Mouse (Mus musculus): Measurements from ENCODE around the gene Ap1b1. TPM values are rescaled to one million over a fixed set of nuclear protein-coding genes. Genes with fewer than 3 reads are reported as not detected.

Ap1b1 gene
- total and polyA plus RNA-seq, 3 experiments, result 86.1 to 141 (median 98.0) TPM

DNA sequence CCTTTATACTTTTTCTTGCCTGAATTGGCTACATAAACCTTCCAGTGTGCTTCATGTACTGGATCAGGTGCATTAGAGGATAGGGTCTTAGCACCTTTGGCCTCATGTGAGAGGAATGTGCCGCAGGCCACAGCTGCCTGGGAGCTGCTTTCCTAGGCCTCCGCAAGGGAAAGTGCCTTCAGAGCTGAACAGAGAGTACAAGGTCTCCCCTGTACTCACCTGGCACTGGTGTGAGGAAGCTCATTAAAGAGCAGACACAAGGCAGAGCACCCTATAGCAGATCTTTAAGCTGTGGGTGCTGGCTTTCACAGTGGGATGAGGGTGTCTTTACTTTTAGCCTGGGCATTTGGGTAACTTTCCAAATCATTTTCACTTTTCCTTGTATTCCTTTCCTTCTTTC, 18.9 kb downstream of the Ap1b1 start:
- peaks cover 70% of the 10 kb centered on the region for H3K36me3 ChIP-seq (replicated peaks)
- TF ChIP-seq GATA1 (IDR thresholded peaks at IDR 0.05; ENCODE audit: borderline replicate concordance, low read length) (no peak), CTCF (IDR thresholded peaks at IDR 0.05; ENCODE audit: low read depth, low read length) (no peak), GATA2 (IDR thresholded peaks at IDR 0.05; ENCODE audit: borderline replicate concordance, low read depth, low read length) (no peak)
- ATAC-seq (ENCODE audit: extremely low read depth, insufficient number of reproducible peaks, low FRiP score, poor library complexity, severe bottlenecking) (no peak), DNase-seq (ENCODE audit: low spot score) (no peak)
- H3K4me3 ChIP-seq (ENCODE audit: low read depth, low read length), result no peak overlapping the region; the same call in 1 of the 2 replicates
- H3K9me3 ChIP-seq (replicated peaks), result no peaks in the 10 kb centered on the region
- H3K27me3 ChIP-seq (ENCODE audit: insufficient read depth, low read length), result no peaks in the 10 kb centered on the region
- peaks cover 80% of the 10 kb centered on the region for H3K4me1 ChIP-seq (ENCODE audit: insufficient read depth, low read depth, low read length)

DNA sequence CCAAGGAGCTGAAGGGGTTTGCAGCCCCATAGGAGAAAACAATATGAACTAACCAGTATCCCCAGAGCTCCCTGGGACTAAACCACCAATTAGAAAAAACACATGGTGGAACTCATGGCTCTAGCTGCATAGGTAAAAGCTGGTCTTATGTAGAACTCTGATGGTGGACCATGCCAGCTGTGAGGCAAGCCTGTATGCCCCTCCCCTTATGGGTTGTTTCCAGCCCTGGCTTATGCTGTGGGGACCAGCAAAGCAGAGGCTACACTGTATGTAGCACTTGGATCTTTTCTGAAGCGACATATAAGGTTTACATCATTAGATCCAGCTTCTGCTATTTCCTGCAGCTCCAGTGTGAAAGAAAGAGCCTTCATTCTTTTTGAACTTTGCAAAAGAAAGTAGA, 20.6 kb downstream of the Ap1b1 start:
- no peak for DNase-seq (ENCODE audit: low spot score)
- peaks cover 67% of the 10 kb centered on the region for H3K36me3 ChIP-seq (replicated peaks)
- H3K4me1 ChIP-seq (ENCODE audit: insufficient read depth, low read depth, low read length), result peaks cover 81% of the 10 kb centered on the region
- no peak for ATAC-seq (ENCODE audit: extremely low read depth, insufficient number of reproducible peaks, low FRiP score, poor library complexity, severe bottlenecking)
- no peaks in the 10 kb centered on the region for H3K9me3 ChIP-seq (replicated peaks)
- TF ChIP-seq GATA2 (IDR thresholded peaks at IDR 0.05; ENCODE audit: borderline replicate concordance, low read depth, low read length) (no peak), POLR2AphosphoS5 (IDR thresholded peaks at IDR 0.05; ENCODE audit: insufficient replicate concordance, low read depth, low read length) (no peak), GATA1 (IDR thresholded peaks at IDR 0.05; ENCODE audit: borderline replicate concordance, low read length) (no peak), TAL1 (conservative IDR thresholded peaks at IDR 0.05; ENCODE audit: low read depth, low read length) (no peak), CTCF (IDR thresholded peaks at IDR 0.05; ENCODE audit: low read depth, low read length) (no peak)
- no peak overlapping the region for H3K4me3 ChIP-seq (ENCODE audit: low read depth, low read length)
- no peaks in the 10 kb centered on the region for H3K27me3 ChIP-seq (ENCODE audit: insufficient read depth, low read length)

DNA sequence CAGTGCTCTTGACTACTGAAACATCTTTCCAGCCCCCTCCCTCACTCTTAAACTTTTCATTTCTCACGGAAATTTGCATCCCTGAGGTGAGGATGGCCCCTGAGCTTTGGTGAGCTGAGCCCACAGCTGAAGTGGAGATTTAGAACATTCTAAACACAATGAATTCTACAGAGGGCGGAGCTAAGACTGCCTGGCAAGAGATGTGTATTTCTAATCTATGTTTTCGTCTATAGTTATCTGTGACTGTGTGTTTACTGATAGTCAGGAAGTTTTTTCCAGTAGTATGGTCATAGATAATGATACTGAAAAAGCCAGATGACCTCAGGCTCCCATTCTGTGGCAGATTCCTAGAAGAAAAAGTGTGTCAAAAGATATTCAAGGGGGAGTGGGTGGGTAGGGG, 22.2 kb downstream of the Ap1b1 start:
- TF ChIP-seq GATA1 (IDR thresholded peaks at IDR 0.05; ENCODE audit: borderline replicate concordance, low read length) (no peak), TAL1 (conservative IDR thresholded peaks at IDR 0.05; ENCODE audit: low read depth, low read length) (no peak), GATA2 (IDR thresholded peaks at IDR 0.05; ENCODE audit: borderline replicate concordance, low read depth, low read length) (no peak), POLR2AphosphoS5 (IDR thresholded peaks at IDR 0.05; ENCODE audit: insufficient replicate concordance, low read depth, low read length) (no peak), CTCF (IDR thresholded peaks at IDR 0.05; ENCODE audit: low read depth, low read length) (no peak)
- peaks cover 79% of the 10 kb centered on the region for H3K4me1 ChIP-seq (ENCODE audit: insufficient read depth, low read depth, low read length)
- H3K9me3 ChIP-seq (replicated peaks), result no peaks in the 10 kb centered on the region
- no peaks in the 10 kb centered on the region for H3K27me3 ChIP-seq (ENCODE audit: insufficient read depth, low read length)
- ATAC-seq (ENCODE audit: extremely low read depth, insufficient number of reproducible peaks, low FRiP score, poor library complexity, severe bottlenecking) (peak; percentile 66), DNase-seq (ENCODE audit: low spot score) (no peak)
- peaks cover 66% of the 10 kb centered on the region for H3K36me3 ChIP-seq (replicated peaks)
- no peak overlapping the region; the same call in 1 of the 2 replicates for H3K4me3 ChIP-seq (ENCODE audit: low read depth, low read length)

DNA sequence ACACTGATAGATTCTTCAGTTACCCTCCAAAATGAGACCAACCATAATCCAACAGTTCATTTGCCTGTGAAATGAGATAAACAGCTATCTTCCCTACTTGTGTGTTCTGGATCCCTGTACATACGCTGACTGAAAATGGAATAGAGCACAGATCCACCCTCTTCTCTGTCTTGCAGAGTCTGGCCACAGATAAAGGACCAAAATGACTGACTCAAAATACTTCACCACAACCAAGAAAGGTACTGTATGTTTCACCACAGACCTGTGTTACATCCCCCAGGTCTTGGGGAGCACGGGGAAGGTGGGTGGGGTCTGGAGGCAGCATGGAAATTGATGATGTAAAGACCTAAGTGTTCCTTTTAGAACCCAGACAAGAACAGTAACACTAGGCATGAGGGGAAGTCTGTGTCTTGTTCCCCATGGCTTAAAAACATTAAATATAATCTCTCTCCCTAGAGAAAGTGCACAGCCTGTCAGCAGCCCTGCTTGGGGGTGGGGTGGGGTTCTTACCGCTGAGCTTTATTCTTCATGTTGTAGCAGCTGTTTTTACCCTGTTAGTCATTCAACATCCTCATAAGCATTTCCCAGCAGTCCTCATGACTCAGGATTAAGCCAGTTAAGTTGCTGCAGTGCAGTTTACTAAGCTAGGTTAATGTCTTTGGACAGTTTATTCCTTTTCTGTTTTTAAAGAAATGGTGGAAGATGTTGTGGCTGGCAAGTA, 22.9 kb downstream of the Ap1b1 start:
- H3K4me1 ChIP-seq (ENCODE audit: insufficient read depth, low read depth, low read length), result peaks cover 79% of the 10 kb centered on the region
- DNase-seq (ENCODE audit: low spot score) (peak; percentile 48), ATAC-seq (ENCODE audit: extremely low read depth, insufficient number of reproducible peaks, low FRiP score, poor library complexity, severe bottlenecking) (peak; percentile 66)
- no peak for TF ChIP-seq GATA2 (IDR thresholded peaks at IDR 0.05; ENCODE audit: borderline replicate concordance, low read depth, low read length)
- peak; percentile 83 for TF ChIP-seq TAL1 (conservative IDR thresholded peaks at IDR 0.05; ENCODE audit: low read depth, low read length)
- TF ChIP-seq GATA1 (IDR thresholded peaks at IDR 0.05; ENCODE audit: borderline replicate concordance, low read length), result no peak
- no peaks in the 10 kb centered on the region for H3K27me3 ChIP-seq (ENCODE audit: insufficient read depth, low read length)
- peaks cover 70% of the 10 kb centered on the region for H3K36me3 ChIP-seq (replicated peaks)
- no peak overlapping the region; the same call in 1 of the 2 replicates for H3K4me3 ChIP-seq (ENCODE audit: low read depth, low read length)
- H3K9me3 ChIP-seq (replicated peaks), result no peaks in the 10 kb centered on the region

DNA sequence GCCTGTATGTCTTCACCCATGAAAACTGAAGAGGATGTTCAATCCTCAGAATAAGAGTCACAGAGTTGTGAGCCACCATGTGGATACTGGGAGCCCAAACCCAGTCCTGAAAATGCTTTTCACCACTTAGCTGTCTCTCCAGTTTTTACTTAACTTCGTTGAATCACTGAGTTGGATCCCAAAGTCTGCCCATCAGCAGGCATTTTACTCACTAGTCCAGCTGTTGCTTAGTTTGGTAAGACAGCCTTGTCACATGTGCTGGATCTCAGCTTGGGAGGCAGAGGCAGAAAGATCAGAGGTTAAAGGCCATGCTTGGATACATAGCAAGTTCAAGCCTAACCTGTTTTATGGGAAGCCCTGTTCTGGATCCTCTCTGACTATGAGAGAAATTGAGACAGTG, 23.6 kb downstream of the Ap1b1 start:
- DNase-seq (ENCODE audit: low spot score), result no peak
- no peaks in the 10 kb centered on the region for H3K27me3 ChIP-seq (ENCODE audit: insufficient read depth, low read length)
- no peak overlapping the region; the same call in 1 of the 2 replicates for H3K4me3 ChIP-seq (ENCODE audit: low read depth, low read length)
- H3K9me3 ChIP-seq (replicated peaks), result no peaks in the 10 kb centered on the region
- peaks cover 73% of the 10 kb centered on the region for H3K4me1 ChIP-seq (ENCODE audit: insufficient read depth, low read depth, low read length)
- no peak for TF ChIP-seq CTCF (IDR thresholded peaks at IDR 0.05; ENCODE audit: low read depth, low read length)
- TF ChIP-seq TAL1 (conservative IDR thresholded peaks at IDR 0.05; ENCODE audit: low read depth, low read length), result no peak
- no peak for TF ChIP-seq POLR2AphosphoS5 (IDR thresholded peaks at IDR 0.05; ENCODE audit: insufficient replicate concordance, low read depth, low read length)
- TF ChIP-seq GATA1 (IDR thresholded peaks at IDR 0.05; ENCODE audit: borderline replicate concordance, low read length), result no peak
- TF ChIP-seq GATA2 (IDR thresholded peaks at IDR 0.05; ENCODE audit: borderline replicate concordance, low read depth, low read length), result no peak
- no peak for ATAC-seq (ENCODE audit: extremely low read depth, insufficient number of reproducible peaks, low FRiP score, poor library complexity, severe bottlenecking)
- peaks cover 70% of the 10 kb centered on the region for H3K36me3 ChIP-seq (replicated peaks)

DNA sequence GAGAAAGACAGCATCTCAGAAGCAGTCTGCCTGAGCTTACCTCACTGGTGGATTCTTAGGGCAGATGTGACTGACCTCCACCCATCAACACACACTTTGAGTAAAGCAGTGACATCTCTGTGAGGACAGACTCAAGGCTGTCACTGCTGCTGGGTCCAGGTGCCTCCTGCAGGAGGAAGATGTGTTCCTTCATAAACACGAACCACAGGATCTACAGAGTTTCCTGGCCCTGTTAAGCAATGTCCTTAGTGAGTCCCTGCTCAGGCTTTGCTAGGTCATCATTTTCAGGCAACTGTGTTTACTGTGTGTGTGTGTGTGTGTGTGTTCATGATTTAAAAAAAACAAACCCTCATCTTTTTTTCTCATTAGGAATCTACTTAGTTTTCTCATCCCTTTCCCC, 24.9 kb downstream of the Ap1b1 start:
- H3K27me3 ChIP-seq (ENCODE audit: insufficient read depth, low read length), result no peaks in the 10 kb centered on the region
- no peaks in the 10 kb centered on the region for H3K9me3 ChIP-seq (replicated peaks)
- peaks cover 70% of the 10 kb centered on the region for H3K36me3 ChIP-seq (replicated peaks)
- no peak for ATAC-seq (ENCODE audit: extremely low read depth, insufficient number of reproducible peaks, low FRiP score, poor library complexity, severe bottlenecking)
- no peak for DNase-seq (ENCODE audit: low spot score)
- no peak for TF ChIP-seq GATA1 (IDR thresholded peaks at IDR 0.05; ENCODE audit: borderline replicate concordance, low read length)
- TF ChIP-seq GATA2 (IDR thresholded peaks at IDR 0.05; ENCODE audit: borderline replicate concordance, low read depth, low read length), result no peak
- TF ChIP-seq POLR2AphosphoS5 (IDR thresholded peaks at IDR 0.05; ENCODE audit: insufficient replicate concordance, low read depth, low read length), result no peak
- no peak for TF ChIP-seq TAL1 (conservative IDR thresholded peaks at IDR 0.05; ENCODE audit: low read depth, low read length)
- no peak for TF ChIP-seq CTCF (IDR thresholded peaks at IDR 0.05; ENCODE audit: low read depth, low read length)
- H3K4me3 ChIP-seq (ENCODE audit: low read depth, low read length), result no peak overlapping the region
- peaks cover 65% of the 10 kb centered on the region for H3K4me1 ChIP-seq (ENCODE audit: insufficient read depth, low read depth, low read length)
